Mouse (Mus musculus) macrophage (primary cell): Measurements from ENCODE around the gene Gm43951. TPM values are rescaled to one million over a fixed set of nuclear protein-coding genes. Genes with fewer than 3 reads are reported as not detected.
"Not testable (repeated sequence)": the region's sequence is repeated elsewhere in the genome, so short reads cannot be mapped to it uniquely, and the experiment has no call there.

Source experiments
- H3K27ac ChIP-seq: fragments of 350-480 bp; formaldehyde crosslinking; 2 replicates; pipeline ENCODE4 v1.9.0; 2021
- H3K36me3 ChIP-seq: fragments of 350-480 bp; formaldehyde crosslinking; 2 replicates; pipeline ENCODE4 v1.9.0; 2021; ENCODE audit errors: inconsistent target
- H3K4me3 ChIP-seq: fragments of 350-480 bp; formaldehyde crosslinking; 2 replicates; pipeline ENCODE4 v1.9.0; 2021; ENCODE audit errors: inconsistent target
- H3K79me2 ChIP-seq: fragments of 350-480 bp; formaldehyde crosslinking; 2 replicates; pipeline ENCODE4 v1.9.0; 2021; ENCODE audit errors: inconsistent target
- WGBS: methylation state at CpG from one replicate; pipeline ENCODE4 v1.1.7; 2026; ENCODE audit warnings: inconsistent platforms; ENCODE audit not compliant: missing documents; 5-methylcytosine and 5-hydroxymethylcytosine counted together
- polyA plus RNA-seq: library from polyadenylated mRNA; stranded (reverse); fragments of 250-400 nt; gene quantifications from 3 replicates; pipeline ENCODE4 v1.2.4, GENCODE M21; 2018; ENCODE audit warnings: inconsistent platforms

Gm43951 gene
- polyA plus RNA-seq, 1 experiment from 2014 or later, result 0.22 TPM

GRCm38 (mm10) chr11:72175966-72176365 lies 30.7 kb downstream of the Gm43951 start:
- 97% methylated on average over 5 of the region's 5 CpGs for WGBS
- Histone ChIP-seq H3K27ac (no peak overlapping the region), H3K36me3 (peaks cover 33% of the 10 kb centered on the region), H3K4me3 (no peak overlapping the region), H3K79me2 (no peaks in the 10 kb centered on the region)

GRCm38 (mm10) chr11:72174721-72175120 lies 31.9 kb downstream of the Gm43951 start:
- H3K36me3 ChIP-seq, result peaks cover 33% of the 10 kb centered on the region

GRCm38 (mm10) chr11:72173506-72173905 lies 33.1 kb downstream of the Gm43951 start:
- peaks cover 33% of the 10 kb centered on the region for H3K36me3 ChIP-seq
- WGBS, result 96% methylated on average over 5 of the region's 5 CpGs
- no peak overlapping the region for H3K4me3 ChIP-seq
- H3K79me2 ChIP-seq, result no peaks in the 10 kb centered on the region
- H3K27ac ChIP-seq, result no peak overlapping the region

More at GRCm38 (mm10) chr11:72174721-72175120, 31.9 kb downstream of the Gm43951 start:
- 94% methylated on average over 6 of the region's 6 CpGs for WGBS
- no peak overlapping the region for H3K27ac ChIP-seq
- no peaks in the 10 kb centered on the region for H3K79me2 ChIP-seq
- no peak overlapping the region for H3K4me3 ChIP-seq

- H3K4me3 ChIP-seq, H3K79me2 ChIP-seq, H3K27ac ChIP-seq: not testable (repeated sequence)
- 94% methylated on average over 3 of the region's 4 CpGs for WGBS
- H3K36me3 ChIP-seq, result peaks cover 24% of the 10 kb centered on the region; the same call in 1 of the 2 replicates
Measured at GRCm38 (mm10) chr11:72171906-72172305, 34.7 kb downstream of the Gm43951 start.

GRCm38 (mm10) chr11:72169871-72170270 lies 36.8 kb downstream of the Gm43951 start:
- Histone ChIP-seq H3K36me3 (peaks cover 16% of the 10 kb centered on the region; the same call in 1 of the 2 replicates), H3K79me2 (no peaks in the 10 kb centered on the region), H3K4me3 (no peak overlapping the region), H3K27ac (no peak overlapping the region)
- 97% methylated on average over 4 of the region's 4 CpGs for WGBS

- H3K4me3 ChIP-seq, result no peak overlapping the region
- WGBS, result 100% methylated on average over 2 of the region's 2 CpGs
- peaks cover 19% of the 10 kb centered on the region; the same call in 1 of the 2 replicates for H3K36me3 ChIP-seq
- no peak overlapping the region for H3K27ac ChIP-seq
- no peaks in the 10 kb centered on the region for H3K79me2 ChIP-seq
Measured at GRCm38 (mm10) chr11:72163198-72163597, 43.4 kb downstream of the Gm43951 start.

- Histone ChIP-seq H3K27ac (no peak overlapping the region), H3K4me3 (no peak overlapping the region), H3K79me2 (no peaks in the 10 kb centered on the region), H3K36me3 (peaks cover 36% of the 10 kb centered on the region)
- 95% methylated on average over 2 of the region's 2 CpGs for WGBS
Measured at GRCm38 (mm10) chr11:72156624-72157023, 50.0 kb downstream of the Gm43951 start.

GRCm38 (mm10) chr11:72155981-72156428 lies 50.6 kb downstream of the Gm43951 start:
- Histone ChIP-seq H3K79me2 (no peaks in the 10 kb centered on the region), H3K27ac (no peak overlapping the region), H3K4me3 (no peak overlapping the region), H3K36me3 (peaks cover 36% of the 10 kb centered on the region)
- WGBS, result 98% methylated on average over 4 of the region's 4 CpGs

GRCm38 (mm10) chr11:72155186-72155980 lies 51.3 kb downstream of the Gm43951 start:
- WGBS, result 94% methylated on average over 11 of the region's 11 CpGs
- Histone ChIP-seq H3K27ac (no peak overlapping the region), H3K79me2 (no peaks in the 10 kb centered on the region), H3K4me3 (no peak overlapping the region), H3K36me3 (peaks cover 36% of the 10 kb centered on the region)

Other genes with a start within 250 kb of the Gm43951 start
- 0.14 TPM in 2 of 3 replicates, not detected in the other for gene Aipl1, start 169.3 kb downstream of the Gm43951 start, polyA plus RNA-seq
- gene Pimreg, start 164.8 kb downstream of the Gm43951 start, polyA plus RNA-seq, result 0.34 to 6.0 TPM (median 2.8 TPM) in 3 replicates
- not detected in 3 replicates for gene Pitpnm3, start 71.1 kb downstream of the Gm43951 start, polyA plus RNA-seq
- gene 4933427D14Rik, start 619 bp upstream of the Gm43951 start, polyA plus RNA-seq, result 3.7 to 4.9 TPM (median 4.6 TPM) in 3 replicates
- 172 to 312 TPM (median 227 TPM) in 3 replicates for gene Txndc17, start 707 bp upstream of the Gm43951 start, polyA plus RNA-seq
- gene Med31, start 8.8 kb upstream of the Gm43951 start, polyA plus RNA-seq, result 6.1 to 8.2 TPM (median 6.3 TPM) in 3 replicates
- not detected in 3 replicates for gene Slc13a5, start 60.4 kb upstream of the Gm43951 start, polyA plus RNA-seq
- gene Xaf1, start 94.8 kb upstream of the Gm43951 start, polyA plus RNA-seq, result 119 to 152 TPM (median 140 TPM) in 3 replicates
- not detected in 3 replicates for gene Fbxo39, start 107.6 kb upstream of the Gm43951 start, polyA plus RNA-seq
- not detected in 3 replicates for gene Tekt1, start 155.6 kb upstream of the Gm43951 start, polyA plus RNA-seq
- gene Smtnl2, start 204.9 kb upstream of the Gm43951 start, polyA plus RNA-seq, result not detected in 3 replicates
- gene Ggt6, start 228.7 kb upstream of the Gm43951 start, polyA plus RNA-seq, result not detected in 3 replicates
- 30.3 to 92.8 TPM (median 58.1 TPM) in 3 replicates for gene Mybbp1a, start 234.5 kb upstream of the Gm43951 start, polyA plus RNA-seq